Mouse (Mus musculus): ENCODE data around the gene Sucla2. TPM values are rescaled to one million over a fixed set of nuclear protein-coding genes. Genes with fewer than 3 reads are reported as not detected.

Gene Sucla2
- 121 and 127 TPM in 2 replicates for polyA plus RNA-seq (2014; fragmentation: Nextera tagmentation; extraction: Ambion mirVana)

DNA sequence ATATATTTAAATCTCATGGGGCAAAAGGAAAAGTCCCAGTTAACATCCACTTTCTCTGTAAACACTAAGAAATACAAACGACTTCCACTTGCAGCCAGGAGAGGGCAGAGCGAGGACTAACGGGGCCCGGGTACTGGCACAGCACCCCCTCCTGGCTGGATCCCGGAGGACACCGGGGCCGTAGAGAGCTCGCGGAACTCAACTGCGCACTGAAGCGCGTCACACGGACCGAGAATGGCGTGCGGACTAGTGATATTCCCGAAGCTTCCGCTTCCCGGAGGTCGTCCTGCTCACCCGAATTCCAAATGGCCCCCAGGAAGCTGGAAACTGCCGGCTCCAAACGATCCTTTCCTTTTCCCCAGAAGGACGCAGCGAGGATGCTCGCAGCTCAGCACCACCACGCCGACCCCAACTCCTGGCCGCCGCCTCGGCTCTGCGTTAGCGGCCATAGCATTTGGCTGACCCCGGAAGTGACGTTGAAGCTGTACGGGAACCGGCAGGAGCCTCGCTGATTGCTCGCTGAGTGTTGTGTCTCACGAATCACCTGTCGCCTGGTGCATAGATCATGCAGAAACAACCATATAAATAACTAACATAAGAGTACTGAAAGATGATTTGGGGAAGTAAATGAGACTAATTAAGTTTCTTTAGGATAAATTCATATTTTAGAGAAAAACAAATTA, at the start of gene Sucla2:
Gene Sucla2, plus strand, starts transcription at position 554 of the 683 bp plus-strand sequence.
- Histone ChIP-seq H3K9me3 (ENCODE audit: control insufficient read depth, low read length) (no peaks in the 10 kb centered on the region), H3K4me2 (ENCODE audit: low read depth, low read length) (peak within 1 kb of the TSS; percentile 45), H3K36me3 (ENCODE audit: control insufficient read depth, insufficient read depth, low read length) (no peaks in the 10 kb centered on the region), H3K9ac (ENCODE audit: low read depth, low read length) (peak within 1 kb of the TSS; percentile 70), H3K4me3 (ENCODE audit: low read depth, low read length) (peak within 1 kb of the TSS; percentile 50), H3K4me1 (ENCODE audit: control insufficient read depth, insufficient read depth, low read length) (no peaks in the 10 kb centered on the region), H3K27ac (replicated peaks; ENCODE audit: low read depth, low read length) (peak within 1 kb of the TSS; percentile 89), H3K27me3 (replicated peaks; ENCODE audit: control insufficient read depth, insufficient read depth, low read length) (no peaks in the 10 kb centered on the region)
- ATAC-seq (ENCODE audit: low read depth) (peak; percentile 100), DNase-seq (ENCODE audit: low spot score) (peak; percentile 97)
- WGBS = under 1% methylated on average over 38 of the region's 41 CpGs

DNA sequence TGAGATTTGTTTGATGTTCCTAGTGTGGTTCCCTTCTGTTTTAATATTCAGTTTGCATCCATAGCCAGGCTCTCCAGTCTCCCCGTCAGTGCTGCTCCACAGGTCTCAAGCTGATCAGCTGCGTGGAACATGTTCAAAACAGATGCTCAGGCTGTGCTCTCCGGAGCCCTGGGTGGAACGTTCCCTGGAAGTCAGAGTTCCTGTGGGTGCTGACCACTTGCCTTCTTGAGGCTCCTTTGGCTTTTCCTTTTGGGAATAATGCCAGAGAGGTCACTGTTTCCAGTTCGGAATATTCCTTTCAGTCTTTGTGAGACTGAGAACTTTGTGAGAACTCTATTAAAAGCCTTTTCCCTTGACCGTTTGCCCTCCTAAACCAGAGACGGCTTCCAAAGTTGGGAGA, 49.6 kb upstream of the Sucla2 start:
- peaks cover 19% of the 10 kb centered on the region for H3K4me1 ChIP-seq (ENCODE audit: control insufficient read depth, insufficient read depth, low read length)
- DNase-seq (ENCODE audit: low spot score) (no peak), ATAC-seq (ENCODE audit: low read depth) (no peak)
- H3K9me3 ChIP-seq (ENCODE audit: control insufficient read depth, low read length) = no peaks in the 10 kb centered on the region
- no peak overlapping the region for H3K4me2 ChIP-seq (ENCODE audit: low read depth, low read length)
- H3K4me3 ChIP-seq (ENCODE audit: low read depth, low read length) = no peak overlapping the region
- H3K27ac ChIP-seq (replicated peaks; ENCODE audit: low read depth, low read length) = 0 out of 2 replicates have a peak overlapping the region, but pooled peaks have one; percentile 45
- H3K9ac ChIP-seq (ENCODE audit: low read depth, low read length) = no peak overlapping the region
- H3K36me3 ChIP-seq (ENCODE audit: control insufficient read depth, insufficient read depth, low read length) = no peaks in the 10 kb centered on the region
- no peaks in the 10 kb centered on the region for H3K27me3 ChIP-seq (replicated peaks; ENCODE audit: control insufficient read depth, insufficient read depth, low read length)
- 64% methylated on average over 7 of the region's 7 CpGs for WGBS

DNA sequence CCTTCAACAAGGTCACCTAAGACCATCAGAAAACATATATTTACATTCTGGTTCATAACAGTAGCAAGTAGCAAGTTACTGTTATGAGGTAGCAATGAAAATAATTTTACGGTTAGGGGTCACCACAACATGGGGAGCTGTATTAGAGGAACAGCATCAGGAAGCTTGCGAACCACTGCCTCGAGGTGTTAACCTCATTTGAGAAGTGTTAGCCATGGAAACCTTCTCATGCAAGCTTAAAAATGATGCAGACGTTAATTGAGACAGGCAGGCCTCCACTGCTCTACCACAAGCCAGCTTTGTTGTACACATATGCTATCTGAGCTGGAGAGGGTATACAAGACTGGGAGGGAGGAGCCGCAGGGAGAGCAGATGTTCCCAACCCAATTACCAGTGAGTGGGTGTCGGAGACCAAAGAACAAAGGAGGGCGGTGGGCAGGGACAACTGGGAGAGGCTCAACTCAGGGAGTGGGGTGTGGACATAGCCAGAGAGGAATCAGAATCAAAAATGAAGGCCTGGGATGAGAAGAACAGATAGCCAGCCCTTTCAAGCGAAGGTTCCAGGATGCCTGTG, 48.7 kb upstream of the Sucla2 start:
- H3K4me3 ChIP-seq (ENCODE audit: low read depth, low read length) = no peak overlapping the region
- peaks cover 19% of the 10 kb centered on the region for H3K4me1 ChIP-seq (ENCODE audit: control insufficient read depth, insufficient read depth, low read length)
- no peaks in the 10 kb centered on the region for H3K9me3 ChIP-seq (ENCODE audit: control insufficient read depth, low read length)
- no peak overlapping the region for H3K27ac ChIP-seq (replicated peaks; ENCODE audit: low read depth, low read length)
- peak; percentile 58 for DNase-seq (ENCODE audit: low spot score)
- no peaks in the 10 kb centered on the region for H3K36me3 ChIP-seq (ENCODE audit: control insufficient read depth, insufficient read depth, low read length)
- H3K9ac ChIP-seq (ENCODE audit: low read depth, low read length) = no peak overlapping the region
- ATAC-seq (ENCODE audit: low read depth) = peak; percentile 82
- no peak overlapping the region for H3K4me2 ChIP-seq (ENCODE audit: low read depth, low read length)
- 65% methylated on average over 8 of the region's 8 CpGs for WGBS
- H3K27me3 ChIP-seq (replicated peaks; ENCODE audit: control insufficient read depth, insufficient read depth, low read length) = no peaks in the 10 kb centered on the region

DNA sequence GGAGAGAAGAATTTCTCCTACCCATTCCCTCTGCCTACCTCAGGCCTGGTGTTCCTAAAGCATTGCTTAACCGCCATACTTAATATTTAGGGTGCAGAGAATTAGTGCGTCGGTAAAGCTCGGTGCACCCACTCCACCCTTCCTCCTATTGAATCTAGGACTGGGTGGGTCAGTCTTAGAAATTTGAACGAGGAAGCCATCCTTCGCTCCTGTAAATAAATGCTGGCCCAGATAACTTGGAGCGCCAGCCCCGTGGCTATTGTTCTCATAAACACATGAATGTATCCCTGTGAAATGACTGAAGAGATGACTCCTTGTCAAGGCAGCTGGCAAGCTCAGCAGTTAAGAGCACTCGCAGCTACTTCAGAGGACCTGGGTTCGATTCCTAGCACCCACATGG, 48.0 kb upstream of the Sucla2 start:
- H3K4me1 ChIP-seq (ENCODE audit: control insufficient read depth, insufficient read depth, low read length) = peaks cover 19% of the 10 kb centered on the region
- no peak overlapping the region for H3K4me3 ChIP-seq (ENCODE audit: low read depth, low read length)
- 94% methylated on average over 10 of the region's 10 CpGs for WGBS
- no peaks in the 10 kb centered on the region for H3K9me3 ChIP-seq (ENCODE audit: control insufficient read depth, low read length)
- no peaks in the 10 kb centered on the region for H3K27me3 ChIP-seq (replicated peaks; ENCODE audit: control insufficient read depth, insufficient read depth, low read length)
- no peak overlapping the region for H3K27ac ChIP-seq (replicated peaks; ENCODE audit: low read depth, low read length)
- DNase-seq (ENCODE audit: low spot score) = no peak
- no peak overlapping the region for H3K4me2 ChIP-seq (ENCODE audit: low read depth, low read length)
- no peak overlapping the region for H3K9ac ChIP-seq (ENCODE audit: low read depth, low read length)
- no peaks in the 10 kb centered on the region for H3K36me3 ChIP-seq (ENCODE audit: control insufficient read depth, insufficient read depth, low read length)
- no peak for ATAC-seq (ENCODE audit: low read depth)

DNA sequence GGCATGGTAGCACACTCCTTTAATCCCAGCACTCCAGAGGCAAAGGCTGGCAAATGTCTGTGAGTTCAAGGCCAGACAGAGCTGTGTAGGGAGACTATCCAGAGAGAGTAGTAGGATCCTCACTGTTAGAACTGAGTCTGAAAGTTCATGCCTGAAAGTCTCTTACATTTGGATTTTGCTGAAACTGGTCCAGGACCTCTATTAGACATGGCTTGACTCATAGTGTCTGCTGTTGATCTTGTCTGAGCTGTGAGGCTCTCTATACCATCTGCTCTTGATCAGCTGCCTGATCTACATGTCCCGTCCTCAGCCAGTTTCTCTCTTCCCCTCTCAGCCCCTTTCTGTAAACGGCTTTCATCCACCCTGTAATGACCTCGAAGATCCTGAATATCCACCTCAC, 46.8 kb upstream of the Sucla2 start:
- ATAC-seq (ENCODE audit: low read depth) (no peak), DNase-seq (ENCODE audit: low spot score) (no peak)
- H3K27me3 ChIP-seq (replicated peaks; ENCODE audit: control insufficient read depth, insufficient read depth, low read length) = no peaks in the 10 kb centered on the region
- H3K36me3 ChIP-seq (ENCODE audit: control insufficient read depth, insufficient read depth, low read length) = no peaks in the 10 kb centered on the region
- no peak overlapping the region for H3K9ac ChIP-seq (ENCODE audit: low read depth, low read length)
- H3K4me1 ChIP-seq (ENCODE audit: control insufficient read depth, insufficient read depth, low read length) = peaks cover 19% of the 10 kb centered on the region
- H3K9me3 ChIP-seq (ENCODE audit: control insufficient read depth, low read length) = no peaks in the 10 kb centered on the region
- H3K27ac ChIP-seq (replicated peaks; ENCODE audit: low read depth, low read length) = no peak overlapping the region
- no peak overlapping the region for H3K4me3 ChIP-seq (ENCODE audit: low read depth, low read length)
- 57% methylated on average over 3 of the region's 3 CpGs for WGBS
- no peak overlapping the region for H3K4me2 ChIP-seq (ENCODE audit: low read depth, low read length)

DNA sequence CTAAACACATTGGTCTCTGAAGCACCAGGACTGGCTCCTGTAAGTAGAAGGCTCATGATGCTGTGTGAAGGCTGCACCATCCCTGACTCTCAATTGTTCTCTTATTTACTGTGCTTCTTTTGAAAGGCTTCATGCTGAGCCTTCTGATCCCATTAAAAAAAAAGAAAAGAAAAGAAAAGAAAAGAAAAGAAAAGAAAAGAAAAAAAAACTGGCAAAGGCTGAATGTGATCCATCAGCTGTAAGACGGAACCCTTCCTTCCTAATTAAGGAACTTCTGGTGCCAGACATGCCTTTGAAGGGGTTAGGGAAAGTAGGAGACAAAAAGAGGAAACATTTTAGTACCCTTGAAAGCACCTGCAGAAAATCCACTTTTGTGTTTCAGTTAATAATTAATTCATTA, 45.3 kb upstream of the Sucla2 start:
- H3K27me3 ChIP-seq (replicated peaks; ENCODE audit: control insufficient read depth, insufficient read depth, low read length) = no peaks in the 10 kb centered on the region
- no peaks in the 10 kb centered on the region for H3K9me3 ChIP-seq (ENCODE audit: control insufficient read depth, low read length)
- DNase-seq (ENCODE audit: low spot score) (no peak), ATAC-seq (ENCODE audit: low read depth) (no peak)
- WGBS = 72% methylated on average over 1 of the region's 1 CpGs
- 0 out of 2 replicates have a peak, but pooled peaks cover 11% of the 10 kb centered on the region for H3K4me1 ChIP-seq (ENCODE audit: control insufficient read depth, insufficient read depth, low read length)
- no peak overlapping the region for H3K4me2 ChIP-seq (ENCODE audit: low read depth, low read length)
- no peaks in the 10 kb centered on the region for H3K36me3 ChIP-seq (ENCODE audit: control insufficient read depth, insufficient read depth, low read length)
- H3K9ac ChIP-seq (ENCODE audit: low read depth, low read length) = no peak overlapping the region
- H3K27ac ChIP-seq (replicated peaks; ENCODE audit: low read depth, low read length) = no peak overlapping the region
- no peak overlapping the region for H3K4me3 ChIP-seq (ENCODE audit: low read depth, low read length)

DNA sequence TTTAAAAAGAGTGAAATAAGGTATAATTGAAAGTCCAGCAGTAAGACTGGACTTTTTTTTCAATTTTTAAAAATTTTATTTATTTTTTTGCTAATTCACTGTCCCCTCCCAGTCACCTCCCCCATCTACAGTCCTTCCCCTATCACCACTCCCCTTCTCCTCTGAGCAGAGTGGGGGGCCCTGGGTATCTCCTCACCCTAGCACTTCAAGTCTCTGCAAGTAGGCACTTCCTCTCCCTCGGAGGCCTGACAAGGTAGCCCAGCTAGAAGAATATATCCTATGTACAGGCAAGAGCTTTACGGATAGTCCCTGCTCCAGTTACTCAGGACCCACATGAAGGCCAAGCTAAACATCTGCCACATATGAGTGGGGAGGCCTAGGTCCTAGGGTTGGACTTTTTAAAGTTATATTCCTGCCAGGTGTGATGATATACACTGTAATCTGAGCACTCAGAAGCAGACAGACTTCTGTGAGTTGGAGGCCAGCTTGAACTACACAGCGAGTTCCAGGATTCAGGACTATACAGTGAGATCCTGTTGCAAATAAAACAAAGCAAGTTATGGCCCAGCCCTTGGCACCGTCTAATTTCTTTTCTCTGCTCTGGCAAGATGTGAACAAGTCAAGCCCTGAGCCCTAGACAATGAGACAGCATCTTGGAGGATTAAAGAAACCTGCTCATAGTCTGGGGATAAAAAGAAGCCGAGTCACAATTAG, 41.4 kb upstream of the Sucla2 start:
- Histone ChIP-seq H3K9me3 (ENCODE audit: control insufficient read depth, low read length) (no peaks in the 10 kb centered on the region), H3K9ac (ENCODE audit: low read depth, low read length) (no peak overlapping the region), H3K27ac (replicated peaks; ENCODE audit: low read depth, low read length) (no peak overlapping the region), H3K4me2 (ENCODE audit: low read depth, low read length) (no peak overlapping the region), H3K4me1 (ENCODE audit: control insufficient read depth, insufficient read depth, low read length) (no peaks in the 10 kb centered on the region), H3K27me3 (replicated peaks; ENCODE audit: control insufficient read depth, insufficient read depth, low read length) (no peaks in the 10 kb centered on the region), H3K4me3 (ENCODE audit: low read depth, low read length) (no peak overlapping the region), H3K36me3 (ENCODE audit: control insufficient read depth, insufficient read depth, low read length) (no peaks in the 10 kb centered on the region)
- ATAC-seq (ENCODE audit: low read depth) (peak; percentile 82), DNase-seq (ENCODE audit: low spot score) (peak; percentile 67)
- WGBS = 48% methylated on average over 5 of the region's 5 CpGs

DNA sequence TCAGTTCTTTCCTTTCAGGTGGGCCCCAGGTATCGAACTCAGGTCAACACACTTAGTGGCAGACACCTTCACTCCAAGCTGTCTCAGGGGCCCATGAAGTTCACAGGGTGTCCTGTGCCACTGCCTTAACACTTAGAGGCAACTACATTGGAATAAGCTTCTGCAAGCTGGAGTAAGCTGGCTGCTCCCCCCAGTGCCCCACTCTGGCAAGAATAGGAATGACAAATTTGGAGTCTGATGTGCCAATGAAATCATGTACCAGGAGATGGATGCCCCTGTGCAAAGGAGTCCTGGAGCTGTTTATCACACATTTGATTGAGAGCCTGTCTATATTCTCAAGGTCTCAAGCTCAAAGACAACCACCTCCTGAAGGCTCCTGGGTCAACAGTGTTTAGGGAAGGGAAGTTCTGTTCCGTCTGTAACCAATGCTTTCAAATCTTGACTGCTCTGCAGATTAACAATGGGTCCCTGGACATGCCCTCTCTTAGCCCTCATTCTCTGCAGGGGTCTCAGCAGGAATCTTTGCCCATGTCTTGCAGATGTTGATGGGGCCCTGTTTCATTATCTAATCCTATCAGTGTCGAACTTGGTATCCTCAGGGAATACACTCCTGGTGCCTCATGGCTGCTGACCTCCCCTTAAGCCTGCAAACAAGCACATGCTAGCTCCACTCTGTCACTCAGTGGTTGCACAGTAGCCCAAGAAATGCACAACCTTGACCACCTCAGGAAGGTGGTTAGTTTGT, 40.6 kb upstream of the Sucla2 start:
- no peaks in the 10 kb centered on the region for H3K36me3 ChIP-seq (ENCODE audit: control insufficient read depth, insufficient read depth, low read length)
- no peaks in the 10 kb centered on the region for H3K27me3 ChIP-seq (replicated peaks; ENCODE audit: control insufficient read depth, insufficient read depth, low read length)
- no peak overlapping the region for H3K9ac ChIP-seq (ENCODE audit: low read depth, low read length)
- no peaks in the 10 kb centered on the region for H3K4me1 ChIP-seq (ENCODE audit: control insufficient read depth, insufficient read depth, low read length)
- no peak for DNase-seq (ENCODE audit: low spot score)
- H3K9me3 ChIP-seq (ENCODE audit: control insufficient read depth, low read length) = no peaks in the 10 kb centered on the region
- no peak for ATAC-seq (ENCODE audit: low read depth)
- no peak overlapping the region for H3K4me2 ChIP-seq (ENCODE audit: low read depth, low read length)
- WGBS = 69% methylated on average over 3 of the region's 3 CpGs
- no peak overlapping the region for H3K4me3 ChIP-seq (ENCODE audit: low read depth, low read length)
- H3K27ac ChIP-seq (replicated peaks; ENCODE audit: low read depth, low read length) = no peak overlapping the region
